Mouse (Mus musculus) forebrain, embryonic 12.5 days (tissue): ENCODE data around the gene Tbl1xr1. TPM values are rescaled to one million over a fixed set of nuclear protein-coding genes. Genes with fewer than 3 reads are reported as not detected.
A peak's percentile ranks its signal among the peaks of the same experiment; 100 is the strongest.

Experiments used
- ATAC-seq: fragments of 200-750 bp; cut with Nextera tagmentation; 2 replicates; pipeline ENCODE4 v1.8.0; 2017; ENCODE audit warnings: moderate TSS enrichment; ENCODE audit not compliant: low FRiP score
- H3K27ac ChIP-seq: fragments of 300-500 bp; sonication (generic); 2 replicates; pipeline ENCODE4 v1.5.1; 2016; ENCODE audit warnings: mild to moderate bottlenecking
- H3K27me3 ChIP-seq: fragments of 300-500 bp; sonication (generic); 2 replicates; pipeline ENCODE4 v1.6.1; 2016; ENCODE audit warnings: mild to moderate bottlenecking
- H3K36me3 ChIP-seq: fragments of 300-500 bp; sonication (generic); replicated peaks from 2 replicates; pipeline ENCODE4 v1.6.1; 2016; ENCODE audit warnings: mild to moderate bottlenecking
- H3K4me1 ChIP-seq: fragments of 300-500 bp; sonication (generic); 2 replicates; pipeline ENCODE4 v1.6.1; 2016
- H3K4me2 ChIP-seq: fragments of 300-500 bp; sonication (generic); 2 replicates; pipeline ENCODE4 v1.6.1; 2016; ENCODE audit warnings: mild to moderate bottlenecking, moderate library complexity
- H3K4me3 ChIP-seq: fragments of 300-500 bp; sonication (generic); replicated peaks from 2 replicates; pipeline ENCODE4 v1.5.1; 2016; ENCODE audit warnings: mild to moderate bottlenecking
- H3K9ac ChIP-seq: fragments of 300-500 bp; sonication (generic); 2 replicates; pipeline ENCODE4 v1.6.1; 2016; ENCODE audit warnings: mild to moderate bottlenecking
- H3K9me3 ChIP-seq: fragments of 300-500 bp; sonication (generic); 2 replicates; pipeline ENCODE4 v1.6.1; 2016
- WGBS: fragments of 180-500 bp; shearing (Covaris S2); methylation state at CpG from one replicate; pipeline ENCODE4 v1.1.7; 2016; 5-methylcytosine and 5-hydroxymethylcytosine counted together
- polyA plus RNA-seq: library from polyadenylated mRNA; unstranded; fragments of >200 nt; fragmentation: Nextera tagmentation; extraction: Ambion mirVana; gene quantifications from 2 replicates; pipeline ENCODE4 v1.2.1, GENCODE M21; 2016

Tbl1xr1 gene
- polyA plus RNA-seq, 1 experiment from 2014 or later = 36.2 TPM

DNA sequence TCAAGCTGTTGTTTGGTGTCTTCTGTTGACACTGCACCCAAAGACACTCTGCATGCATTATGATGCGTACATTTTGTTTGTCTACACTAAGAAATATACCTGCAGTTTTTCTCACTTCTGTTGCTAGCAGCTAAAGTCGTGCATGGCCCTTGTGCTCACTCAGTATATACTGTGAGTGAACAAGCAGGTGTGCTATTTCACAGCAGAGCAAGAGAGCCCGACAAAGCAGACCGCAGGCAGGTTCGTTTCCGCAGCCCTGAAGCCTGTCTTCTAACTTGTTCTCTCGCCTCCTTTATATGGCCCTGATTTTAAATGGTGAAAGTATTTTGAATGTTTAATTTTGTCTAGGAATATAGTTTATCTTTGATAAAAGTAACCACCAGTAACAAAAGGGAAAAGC lies 57.2 kb downstream of the Tbl1xr1 start:
- ATAC-seq = no peak
- WGBS = 92% methylated on average over 7 of the region's 7 CpGs
- H3K9ac ChIP-seq = no peak overlapping the region
- H3K4me2 ChIP-seq = no peak overlapping the region
- no peaks in the 10 kb centered on the region for H3K9me3 ChIP-seq
- no peak overlapping the region for H3K4me3 ChIP-seq
- no peak overlapping the region for H3K27ac ChIP-seq
- no peaks in the 10 kb centered on the region for H3K27me3 ChIP-seq
- no peaks in the 10 kb centered on the region for H3K4me1 ChIP-seq
- 0 out of 2 replicates have a peak, but pooled peaks cover 3% of the 10 kb centered on the region for H3K36me3 ChIP-seq

GRCm38 (mm10) chr3:22137793-22138579 lies 61.5 kb downstream of the Tbl1xr1 start:
- Histone ChIP-seq H3K36me3 (no peaks in the 10 kb centered on the region), H3K4me3 (no peak overlapping the region), H3K9me3 (no peaks in the 10 kb centered on the region), H3K4me1 (peaks cover 13% of the 10 kb centered on the region; the same call in 1 of the 2 replicates), H3K27ac (no peak overlapping the region), H3K27me3 (no peaks in the 10 kb centered on the region), H3K4me2 (no peak overlapping the region), H3K9ac (no peak overlapping the region)
- no peak for ATAC-seq
- 92% methylated on average over 9 of the region's 9 CpGs for WGBS

DNA sequence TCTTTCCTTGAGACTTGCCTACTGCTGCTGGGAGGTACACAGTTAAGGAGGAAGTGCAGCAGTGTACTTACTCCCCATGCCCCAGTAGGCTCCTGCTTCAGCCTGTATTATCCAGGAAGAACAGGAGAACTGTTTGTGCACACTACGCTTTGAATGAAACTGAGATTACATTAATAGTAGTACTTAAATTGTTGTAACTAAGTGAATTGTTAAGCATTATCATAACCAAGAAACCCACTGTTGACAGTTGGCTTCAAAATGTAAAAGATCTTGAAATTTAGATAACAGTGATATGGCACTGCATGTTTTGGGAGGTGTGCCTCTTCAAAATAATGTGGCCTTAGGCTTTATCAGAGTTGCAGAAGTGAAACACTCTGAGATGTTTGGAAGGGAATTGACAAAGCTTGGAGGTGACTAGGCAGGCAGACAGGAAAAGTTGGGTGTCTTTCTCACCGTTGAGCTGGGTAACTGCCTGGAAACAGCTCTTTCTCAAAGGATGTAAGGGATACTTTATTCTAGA lies 62.2 kb downstream of the Tbl1xr1 start:
- H3K4me3 ChIP-seq = no peak overlapping the region
- no peak for ATAC-seq
- H3K36me3 ChIP-seq = no peaks in the 10 kb centered on the region
- H3K9me3 ChIP-seq = no peaks in the 10 kb centered on the region
- no peak overlapping the region for H3K27ac ChIP-seq
- H3K4me2 ChIP-seq = no peak overlapping the region
- H3K27me3 ChIP-seq = no peaks in the 10 kb centered on the region
- no peak overlapping the region for H3K9ac ChIP-seq
- whole genome bisulfite sequencing = 94% methylated on average over 2 of the region's 2 CpGs
- H3K4me1 ChIP-seq = peaks cover 13% of the 10 kb centered on the region; the same call in 1 of the 2 replicates

GRCm38 (mm10) chr3:22140111-22140658 lies 63.7 kb downstream of the Tbl1xr1 start:
- H3K36me3 ChIP-seq = no peaks in the 10 kb centered on the region
- ATAC-seq = peak; percentile 49; the same call in 1 of the 2 replicates

DNA sequence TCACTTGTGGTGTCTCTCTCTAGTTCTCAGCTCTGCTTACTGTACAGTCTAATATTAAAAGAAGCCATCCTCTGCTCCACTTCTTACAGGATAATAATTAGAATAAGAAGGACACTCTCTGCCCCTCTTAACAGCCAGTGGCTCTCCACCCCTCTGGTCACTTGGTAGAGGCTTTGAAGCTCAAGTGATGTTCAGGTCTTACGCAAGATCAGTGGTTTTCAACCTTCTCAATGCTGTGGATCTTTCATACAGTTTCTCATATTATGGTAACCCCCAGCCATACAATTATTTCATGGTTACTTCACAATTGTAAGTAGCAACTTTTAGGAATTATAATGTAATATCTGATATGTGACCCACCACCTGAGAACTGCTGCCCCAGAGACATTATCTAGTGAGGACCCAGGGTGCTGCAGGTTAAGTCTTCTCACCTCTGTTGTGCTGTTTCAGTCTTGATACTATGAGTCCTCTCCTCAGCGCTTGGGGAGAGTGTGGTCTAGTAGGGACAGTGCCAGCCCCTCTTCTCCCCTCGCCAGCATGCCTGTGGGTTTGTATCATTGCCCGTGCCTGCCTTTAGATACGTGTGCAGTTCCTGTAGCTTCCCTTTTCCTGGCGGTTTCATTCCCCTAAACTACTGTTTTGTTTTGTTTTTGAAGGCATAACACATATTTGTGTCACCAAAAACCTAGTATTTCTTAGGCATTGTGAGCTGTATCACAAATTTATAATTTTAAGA lies 65.7 kb downstream of the Tbl1xr1 start:
- Histone ChIP-seq H3K36me3 (no peaks in the 10 kb centered on the region), H3K27ac (no peak overlapping the region), H3K9ac (no peak overlapping the region), H3K27me3 (no peaks in the 10 kb centered on the region), H3K4me1 (peaks cover 13% of the 10 kb centered on the region; the same call in 1 of the 2 replicates), H3K4me2 (no peak overlapping the region), H3K9me3 (no peaks in the 10 kb centered on the region), H3K4me3 (no peak overlapping the region)
- 91% methylated on average over 6 of the region's 6 CpGs for WGBS
- no peak for ATAC-seq

More at GRCm38 (mm10) chr3:22140111-22140658, 63.7 kb downstream of the Tbl1xr1 start:
- H3K27ac ChIP-seq = no peak overlapping the region
- H3K9ac ChIP-seq = no peak overlapping the region
- no peaks in the 10 kb centered on the region for H3K9me3 ChIP-seq
- H3K27me3 ChIP-seq = no peaks in the 10 kb centered on the region
- H3K4me2 ChIP-seq = no peak overlapping the region
- peaks cover 13% of the 10 kb centered on the region; the same call in 1 of the 2 replicates for H3K4me1 ChIP-seq
- H3K4me3 ChIP-seq = no peak overlapping the region
- 71% methylated on average over 3 of the region's 3 CpGs for WGBS

GRCm38 (mm10) chr3:22142846-22143641 lies 66.6 kb downstream of the Tbl1xr1 start:
- no peak overlapping the region for H3K4me2 ChIP-seq
- H3K27me3 ChIP-seq = no peaks in the 10 kb centered on the region
- peaks cover 13% of the 10 kb centered on the region; the same call in 1 of the 2 replicates for H3K4me1 ChIP-seq
- no peak overlapping the region for H3K27ac ChIP-seq
- no peak for ATAC-seq
- H3K4me3 ChIP-seq = no peak overlapping the region
- H3K9ac ChIP-seq = no peak overlapping the region
- H3K9me3 ChIP-seq = no peaks in the 10 kb centered on the region
- no peaks in the 10 kb centered on the region for H3K36me3 ChIP-seq
- 82% methylated on average over 5 of the region's 5 CpGs for WGBS

- no peak overlapping the region for H3K4me2 ChIP-seq
- H3K4me3 ChIP-seq = no peak overlapping the region
- no peak overlapping the region for H3K9ac ChIP-seq
- ATAC-seq = no peak
- 90% methylated on average over 2 of the region's 2 CpGs for WGBS
- H3K9me3 ChIP-seq = no peaks in the 10 kb centered on the region
- no peaks in the 10 kb centered on the region for H3K36me3 ChIP-seq
- H3K27ac ChIP-seq = no peak overlapping the region
- H3K4me1 ChIP-seq = peaks cover 13% of the 10 kb centered on the region; the same call in 1 of the 2 replicates
- H3K27me3 ChIP-seq = no peaks in the 10 kb centered on the region
These were observed 67.8 kb downstream of the Tbl1xr1 start for GRCm38 (mm10) chr3:22144255-22144654.

DNA sequence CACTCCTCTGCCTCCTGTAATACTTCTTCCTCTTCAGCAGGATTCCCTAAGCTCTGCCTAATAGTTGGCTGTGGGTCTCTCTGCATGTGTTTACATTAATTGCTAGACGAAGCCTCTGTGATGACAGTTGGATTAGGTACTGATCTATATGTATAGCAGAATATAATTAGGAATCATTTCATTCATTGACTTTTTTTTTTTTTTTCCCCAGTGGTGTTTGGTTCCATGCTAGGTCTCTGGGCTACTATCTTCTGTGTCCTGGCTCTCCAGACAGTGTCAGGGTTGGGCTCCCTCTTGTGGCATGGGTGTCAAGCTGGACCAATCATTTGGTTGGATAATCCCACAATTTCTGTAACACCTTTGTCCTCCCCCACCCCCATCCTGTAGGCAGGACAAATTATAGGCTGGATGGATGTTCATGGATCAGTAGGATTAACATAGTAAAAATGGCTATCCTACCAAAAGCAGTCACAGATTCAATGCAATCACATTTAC lies 71.0 kb downstream of the Tbl1xr1 start:
- Histone ChIP-seq H3K4me3 (no peak overlapping the region), H3K9ac (no peak overlapping the region), H3K36me3 (no peaks in the 10 kb centered on the region), H3K27ac (no peak overlapping the region), H3K4me1 (no peaks in the 10 kb centered on the region), H3K27me3 (no peaks in the 10 kb centered on the region), H3K4me2 (no peak overlapping the region), H3K9me3 (no peaks in the 10 kb centered on the region)
- ATAC-seq = no peak
- 76% methylated on average over 1 of the region's 1 CpGs for WGBS

- Histone ChIP-seq H3K4me1 (no peaks in the 10 kb centered on the region), H3K27me3 (no peaks in the 10 kb centered on the region), H3K27ac (no peak overlapping the region), H3K9me3 (no peaks in the 10 kb centered on the region), H3K4me3 (no peak overlapping the region), H3K4me2 (no peak overlapping the region), H3K9ac (no peak overlapping the region), H3K36me3 (no peaks in the 10 kb centered on the region)
- ATAC-seq = no peak
- WGBS = 92% methylated on average over 6 of the region's 6 CpGs
These were observed 72.0 kb downstream of the Tbl1xr1 start for GRCm38 (mm10) chr3:22148306-22148932.

DNA sequence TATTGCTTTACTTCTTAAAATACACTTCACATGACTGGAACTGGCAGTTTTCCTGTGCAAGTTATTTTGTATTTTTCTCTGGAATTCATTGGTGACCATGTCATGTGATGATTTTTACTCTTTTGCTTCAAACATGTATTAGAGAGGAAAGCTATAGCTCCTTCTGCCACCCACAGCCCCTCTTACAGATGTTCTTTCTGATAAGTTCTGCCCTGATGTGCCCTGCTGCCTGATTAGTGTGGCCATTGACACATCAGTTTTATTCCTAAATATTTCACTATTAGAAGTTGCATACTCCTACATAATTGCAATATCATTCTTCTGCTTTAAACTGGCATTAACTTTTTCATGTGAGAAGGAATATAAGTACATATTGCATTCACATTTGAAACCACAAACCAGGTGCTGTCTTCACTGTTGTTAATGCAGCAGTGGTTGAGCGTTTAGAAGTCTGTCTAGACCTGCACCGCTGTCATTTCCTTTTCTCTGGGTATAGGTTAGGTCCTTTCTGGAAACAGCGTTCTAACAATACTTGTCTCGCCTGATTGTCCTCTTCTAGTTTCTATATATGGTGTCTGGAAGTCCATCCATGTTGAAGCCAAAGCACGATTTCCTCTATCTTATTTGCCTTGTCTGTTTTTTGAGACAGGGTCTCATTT lies 74.5 kb downstream of the Tbl1xr1 start:
- H3K27me3 ChIP-seq = no peaks in the 10 kb centered on the region
- H3K27ac ChIP-seq = no peak overlapping the region
- H3K4me1 ChIP-seq = no peaks in the 10 kb centered on the region
- H3K4me2 ChIP-seq = no peak overlapping the region
- H3K9ac ChIP-seq = no peak overlapping the region
- H3K9me3 ChIP-seq = no peaks in the 10 kb centered on the region
- no peak for ATAC-seq
- H3K4me3 ChIP-seq = no peak overlapping the region
- H3K36me3 ChIP-seq = no peaks in the 10 kb centered on the region
- WGBS = 94% methylated on average over 5 of the region's 5 CpGs

DNA sequence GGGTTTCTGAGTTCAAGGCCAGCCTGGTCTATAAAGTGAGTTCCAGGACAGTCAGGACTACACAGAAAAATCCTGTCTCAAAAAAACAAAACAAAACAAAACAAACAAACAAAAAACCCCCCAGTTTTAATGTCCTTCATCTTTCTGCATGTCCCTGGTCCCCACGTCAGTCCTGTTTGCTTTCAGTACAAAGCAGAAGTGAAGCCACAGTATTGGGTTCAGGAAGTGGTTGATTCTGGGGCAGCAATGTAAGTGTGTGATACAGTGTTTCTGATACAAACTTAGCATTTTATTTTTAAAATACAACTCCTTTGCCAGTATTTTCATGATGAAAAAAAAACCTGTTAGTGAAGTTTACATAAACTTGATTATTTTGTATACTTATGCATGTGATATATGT lies 76.3 kb downstream of the Tbl1xr1 start:
- Histone ChIP-seq H3K4me1 (no peaks in the 10 kb centered on the region), H3K9ac (no peak overlapping the region)
- WGBS = 92% methylated on average over 1 of the region's 1 CpGs

More for the DNA sequence above, 76.3 kb downstream of the Tbl1xr1 start:
- H3K9me3 ChIP-seq = 0 out of 2 replicates have a peak, but pooled peaks cover 8% of the 10 kb centered on the region
- H3K4me2 ChIP-seq = no peak overlapping the region
- ATAC-seq = no peak
- no peaks in the 10 kb centered on the region for H3K36me3 ChIP-seq
- H3K27me3 ChIP-seq = no peaks in the 10 kb centered on the region
- no peak overlapping the region for H3K4me3 ChIP-seq
- H3K27ac ChIP-seq = no peak overlapping the region
